Mouse (Mus musculus) inflammation-experienced regulatory T-cells, adult 6 months (primary cell): ENCODE data around the gene Mgrn1. TPM values are rescaled to one million over a fixed set of nuclear protein-coding genes. Genes with fewer than 3 reads are reported as not detected.

Source experiments
- ATAC-seq: one replicate; pipeline ENCODE4 v1.8.0; 2017
- polyA plus RNA-seq, 3 experiments: library from polyadenylated mRNA; unstranded; fragments of 100-300 nt; shearing (Covaris generic); gene quantifications; one replicate each; pipeline ENCODE4 v1.2.1; 2017

Mgrn1 gene
- polyA plus RNA-seq, 3 experiments from 2014 or later: 18.0 to 42.4 (median 35.7) TPM

- no peak for ATAC-seq
These were observed 56.8 kb downstream of the Mgrn1 start for GRCm38 (mm10) chr16:4942868-4943267.

- ATAC-seq: no peak
These were observed 57.4 kb downstream of the Mgrn1 start for GRCm38 (mm10) chr16:4943431-4943830.

- no peak for ATAC-seq
These were observed 59.4 kb downstream of the Mgrn1 start for GRCm38 (mm10) chr16:4945415-4945814.

DNA sequence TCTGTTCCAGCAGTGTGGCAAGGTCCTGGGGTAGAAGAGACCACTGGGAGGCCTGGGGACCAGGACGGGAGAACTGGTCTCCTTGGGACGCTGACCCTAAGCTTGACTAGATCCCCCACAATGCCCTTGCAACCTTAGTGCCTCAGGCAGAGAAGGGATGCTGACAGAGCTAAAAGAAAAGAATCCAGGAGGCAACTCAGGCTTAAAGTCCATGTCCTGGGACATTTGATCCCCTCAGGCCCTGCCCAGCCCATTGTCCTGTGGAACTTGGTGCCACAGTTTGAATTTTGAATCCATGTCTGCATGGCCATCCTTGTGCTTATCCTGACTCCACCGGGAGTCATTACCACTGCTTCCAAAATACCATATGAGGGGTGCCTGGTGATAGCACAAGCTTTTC is 60.1 kb downstream of the Mgrn1 start:
- no peak for ATAC-seq

GRCm38 (mm10) chr16:4947378-4947777 is 61.3 kb downstream of the Mgrn1 start:
- ATAC-seq: no peak

GRCm38 (mm10) chr16:4956609-4957008 is 70.6 kb downstream of the Mgrn1 start:
- no peak for ATAC-seq

- ATAC-seq: no peak
These were observed 71.4 kb downstream of the Mgrn1 start for GRCm38 (mm10) chr16:4957446-4957845.

DNA sequence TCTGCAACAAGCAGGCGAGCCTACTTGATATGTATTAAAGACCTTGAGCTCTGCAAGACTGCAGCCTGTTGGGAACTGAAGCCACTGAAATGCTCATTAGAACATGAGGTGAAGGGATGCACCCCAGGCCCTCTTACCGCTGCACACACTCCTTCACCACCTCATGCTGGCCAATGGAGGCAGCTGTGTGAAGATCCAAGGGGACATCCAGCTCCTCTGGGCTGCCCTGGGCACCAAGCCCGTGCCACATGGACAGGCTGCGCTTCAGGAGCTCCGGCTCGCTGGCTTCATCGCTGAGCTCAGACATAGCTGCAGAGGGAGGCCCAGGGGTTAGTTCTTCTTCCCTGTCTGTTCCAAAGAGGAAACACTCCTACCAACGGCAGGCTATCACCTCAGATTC is 74.2 kb downstream of the Mgrn1 start:
- no peak for ATAC-seq

DNA sequence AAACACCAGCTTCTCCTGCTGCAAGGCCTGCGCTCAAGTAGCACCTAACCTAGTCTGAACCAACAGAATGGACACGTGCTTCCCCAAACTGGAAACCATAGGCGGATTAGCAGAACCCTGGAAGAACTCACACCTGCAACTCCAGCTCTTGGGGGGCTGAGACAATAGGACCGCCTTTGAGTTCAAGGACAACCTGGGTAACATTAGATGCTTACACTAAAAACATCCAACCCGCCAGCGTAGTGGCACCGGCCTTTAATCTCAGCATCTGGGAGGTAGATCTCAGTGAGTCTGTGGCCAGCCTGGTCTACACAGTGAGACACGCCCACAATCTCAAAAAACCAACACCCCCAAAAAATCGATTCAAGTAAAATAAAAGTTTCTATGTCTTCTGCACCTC is 77.3 kb downstream of the Mgrn1 start:
- no peak for ATAC-seq

DNA sequence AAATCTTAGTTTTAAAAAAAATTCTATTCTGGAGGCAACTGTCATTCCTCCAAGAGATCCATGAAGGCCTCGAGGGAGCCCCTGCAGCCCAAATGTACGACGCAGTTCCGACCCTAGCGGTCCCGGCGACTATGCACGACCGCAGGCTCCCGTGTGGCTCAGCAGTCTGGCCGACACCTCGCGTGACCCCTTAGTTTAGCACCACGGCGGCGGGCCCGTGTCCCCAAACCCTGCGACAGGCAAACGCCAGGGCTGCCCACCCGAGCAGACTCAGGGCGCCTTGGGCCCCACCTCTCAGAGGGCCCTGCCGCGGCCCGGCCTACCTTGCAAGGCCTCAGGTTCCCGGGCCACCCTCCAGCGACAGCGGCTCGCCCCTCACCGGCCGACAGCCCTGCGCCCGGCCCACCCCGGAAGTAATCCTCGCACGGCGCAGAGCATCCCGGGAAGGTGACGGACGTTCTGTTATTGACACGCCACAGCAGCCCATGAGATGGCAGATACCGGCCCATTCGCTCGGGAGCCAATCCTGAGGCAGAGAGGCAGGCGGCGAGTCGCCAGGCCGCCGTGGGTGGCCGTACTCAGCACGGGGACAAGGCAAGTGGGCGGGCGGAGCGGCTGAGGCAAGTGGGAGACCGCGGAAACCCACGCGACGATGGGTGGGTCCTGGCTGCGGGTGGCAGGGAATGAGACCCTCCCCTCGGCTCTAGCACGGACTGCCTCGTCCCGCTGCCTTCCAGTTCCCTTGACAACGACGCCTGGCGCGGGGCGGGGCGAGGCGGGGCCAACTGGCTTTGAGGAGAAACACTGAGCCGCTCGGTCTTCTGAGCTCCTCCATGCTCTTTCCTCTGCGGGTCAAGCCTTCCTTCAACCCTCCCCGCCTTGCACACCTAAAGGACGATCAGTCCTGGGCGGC is 78.0 kb downstream of the Mgrn1 start, which contains the start of gene Anks3:
Anks3 (minus strand) TSS at position 409 of the 913 bp plus-strand sequence.
- peak; percentile 95 for ATAC-seq

GRCm38 (mm10) chr16:4964731-4965391 is 78.8 kb downstream of the Mgrn1 start:
- peak; percentile 8 for ATAC-seq

- no peak for ATAC-seq
These were observed 79.5 kb downstream of the Mgrn1 start for GRCm38 (mm10) chr16:4965392-4966129.

- ATAC-seq: no peak
These were observed 82.4 kb downstream of the Mgrn1 start for GRCm38 (mm10) chr16:4968426-4968825.

GRCm38 (mm10) chr16:4969055-4969843 is 83.2 kb downstream of the Mgrn1 start:
- no peak for ATAC-seq

GRCm38 (mm10) chr16:4971626-4972025 is 85.6 kb downstream of the Mgrn1 start:
- ATAC-seq: no peak

DNA sequence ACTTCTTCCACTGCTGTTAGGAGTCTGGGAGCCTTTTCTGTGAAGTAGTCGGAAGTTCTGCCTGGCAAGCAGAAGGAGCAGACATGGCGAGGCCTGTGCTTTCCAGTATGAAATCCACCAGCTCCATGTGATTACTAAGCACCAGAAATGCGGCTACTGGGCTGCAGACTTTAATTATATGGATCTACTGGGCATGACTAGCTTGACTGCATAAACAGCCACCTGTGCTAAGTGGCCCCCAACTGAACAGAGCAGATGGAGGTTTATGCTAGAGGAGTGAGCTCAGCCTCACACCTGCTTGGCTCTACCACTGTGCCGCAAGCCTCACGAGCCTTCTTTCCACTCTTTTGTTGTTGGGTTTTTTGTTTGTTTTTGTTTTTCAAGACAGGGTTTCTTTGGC is 88.5 kb downstream of the Mgrn1 start:
- ATAC-seq: no peak

- no peak for ATAC-seq
These were observed 90.1 kb downstream of the Mgrn1 start for GRCm38 (mm10) chr16:4976180-4976579.

DNA sequence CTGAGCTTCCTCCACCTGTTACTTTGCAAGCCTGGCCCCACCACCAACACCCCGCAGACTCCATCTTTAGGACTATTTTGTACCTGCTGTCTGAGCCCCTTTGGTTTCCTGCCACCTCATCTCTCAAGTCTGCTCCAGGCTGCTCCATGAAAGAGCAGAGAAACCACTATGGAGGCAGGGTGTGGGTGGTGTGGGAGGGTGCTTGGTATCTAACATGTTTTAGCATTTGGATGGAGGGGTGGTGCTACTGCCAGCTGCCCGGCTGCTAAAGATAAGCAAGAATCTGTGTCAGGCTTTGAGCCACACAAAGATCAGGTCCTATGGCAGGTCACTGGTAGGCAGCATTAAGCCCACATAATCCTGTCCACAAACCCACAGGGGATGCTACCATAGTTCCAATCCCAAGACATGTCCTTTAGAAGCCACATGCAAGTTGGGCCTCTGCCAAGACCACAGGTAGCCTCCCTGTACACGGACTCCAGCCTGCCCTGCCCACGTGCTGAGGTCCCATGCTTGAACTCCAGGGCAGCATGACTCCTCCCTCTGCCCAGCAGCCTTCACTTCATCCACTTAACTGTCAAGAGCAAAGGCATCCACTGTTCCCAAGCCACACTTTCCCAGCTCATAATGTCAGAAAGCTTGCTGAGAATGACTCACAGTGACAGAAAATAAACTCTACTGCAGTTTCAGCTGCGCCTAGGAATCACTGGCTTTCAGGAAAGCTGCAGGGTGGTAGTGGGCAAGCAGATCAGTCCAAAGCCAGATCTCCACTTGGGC is 92.4 kb downstream of the Mgrn1 start:
- no peak for ATAC-seq

DNA sequence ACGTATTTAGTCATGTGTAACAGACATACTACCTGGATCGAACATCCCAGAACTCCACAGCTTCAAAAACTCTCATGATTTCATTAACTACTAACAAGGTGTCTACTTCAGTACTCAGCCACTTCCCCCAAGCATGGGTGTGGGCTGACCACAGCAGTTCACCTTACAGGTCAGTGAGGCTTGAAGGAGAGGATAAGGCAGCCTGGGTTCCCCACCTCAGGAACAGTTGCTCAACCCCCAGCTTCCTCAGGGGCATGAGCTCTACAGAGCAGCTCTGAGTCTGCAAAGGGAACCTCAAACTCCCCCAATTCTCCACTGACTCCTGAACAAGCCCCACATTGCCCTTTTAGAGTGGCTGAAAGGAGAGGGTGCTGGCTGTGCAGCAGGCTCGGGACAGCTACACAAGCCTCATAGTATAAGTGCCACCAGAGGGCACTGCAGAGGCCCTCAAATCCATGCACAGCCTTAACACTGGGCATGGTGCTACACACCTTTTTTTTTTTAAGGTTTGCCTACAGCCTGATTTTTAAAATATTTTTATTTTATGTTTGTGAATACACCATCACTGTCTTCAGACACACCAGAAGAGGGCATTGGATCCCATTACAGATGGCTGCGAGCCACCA is 93.8 kb downstream of the Mgrn1 start:
- ATAC-seq: no peak

GRCm38 (mm10) chr16:4984717-4985116 is 98.7 kb downstream of the Mgrn1 start:
- ATAC-seq: no peak
